ENCODE assay signal across 9 mouse cellular contexts in the genomic region with DNA sequence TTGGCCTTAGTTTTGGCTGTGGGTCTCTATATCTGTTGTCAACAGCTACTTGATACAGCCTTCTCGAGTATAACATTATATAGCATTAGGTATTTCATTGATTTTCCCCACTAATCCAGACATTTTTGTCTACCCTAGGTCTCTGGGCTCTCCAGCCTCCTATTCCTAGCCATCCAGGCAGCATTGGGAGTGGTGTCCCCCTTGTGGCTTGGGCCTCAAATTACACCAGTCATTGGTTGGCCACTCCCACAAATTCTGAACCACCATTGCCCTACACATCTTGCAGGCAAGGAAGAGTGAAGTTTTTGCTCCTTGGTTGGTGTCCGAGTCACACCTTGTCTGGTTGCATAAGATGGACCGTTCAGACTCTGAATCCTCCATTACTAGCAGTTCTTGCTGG. TPM values are rescaled to one million over a fixed set of nuclear protein-coding genes. Genes with fewer than 3 reads are reported as not detected.
DNase-seq lines count a peak whose midpoint lies in the region; ATAC-seq and TF ChIP-seq lines count a peak whose summit lies in the region.
"Had no signal": no experiment of that assay in that cellular context is flagged by ENCODE, and none has a peak within 500 bp of the region (broad histone marks: within the 10 kb centered on the region; RNA-seq: fewer than 3 reads in every experiment).

No protein-coding gene starts in this region.

- peak; percentile 73 for TF ChIP-seq CTCF in layer of hippocampus, adult 2 months (conservative IDR thresholded peaks at IDR 0.05)

- no peak overlapping the region for H3K9ac ChIP-seq in neural tube, embryonic 11.5 days (ENCODE audit: low read length)

- H3K36me3 ChIP-seq in neural tube, embryonic 11.5 days (ENCODE audit: control insufficient read depth, insufficient read depth, low read length) = no peaks in the 10 kb centered on the region

- no peak for DNase-seq in layer of hippocampus, adult 2 months (ENCODE audit: low spot score in 2 of 2)
- DNase-seq in layer of hippocampus, adult 18-20 months (ENCODE audit: low spot score in 2 of 2) = no peak
- DNase-seq in MN1 (ENCODE audit: low spot score) = peak; percentile 50
- DNase-seq in c-Kit-positive CD71-positive TER-119-positive erythroid progenitor cells, embryonic 14.5 days (ENCODE audit: low spot score) = peak; percentile 50
- peak; percentile 19 for DNase-seq in kidney, postnatal 14 days
- peak; percentile 26 for DNase-seq in neural tube, embryonic 11.5 days (ENCODE audit: low spot score)
- no peak for DNase-seq in right cerebral cortex, adult 2 months (ENCODE audit: low spot score in 2 of 2)
- no peak for DNase-seq in T-cell, adult 2 months (ENCODE audit: low spot score)

- no peak overlapping the region for H3K27ac ChIP-seq in layer of hippocampus, adult 2 months
- H3K27ac ChIP-seq in neural tube, embryonic 11.5 days (ENCODE audit: low read depth, low read length) = no peak overlapping the region

- WGBS in neural tube, embryonic 11.5 days = 76% methylated on average over 3 of the region's 3 CpGs

- H3K27me3 ChIP-seq in neural tube, embryonic 11.5 days (ENCODE audit: control insufficient read depth, insufficient read depth, low read length) = no peaks in the 10 kb centered on the region

- no peak for ATAC-seq in neural tube, embryonic 11.5 days (ENCODE audit: insufficient read depth, low FRiP score, low TSS enrichment)

- no peak overlapping the region for H3K4me2 ChIP-seq in neural tube, embryonic 11.5 days (ENCODE audit: low read depth)

- no peaks in the 10 kb centered on the region for H3K9me3 ChIP-seq in neural tube, embryonic 11.5 days (ENCODE audit: control insufficient read depth, low read length)

- no peak overlapping the region for H3K4me3 ChIP-seq in layer of hippocampus, adult 2 months
- no peak overlapping the region for H3K4me3 ChIP-seq in neural tube, embryonic 11.5 days (ENCODE audit: low read depth, low read length)
- H3K4me3 ChIP-seq: erythroblast, embryonic 14.5 days had no signal

- H3K4me1 ChIP-seq in neural tube, embryonic 11.5 days (ENCODE audit: control insufficient read depth, insufficient read depth, low read length) = no peaks in the 10 kb centered on the region

RNA-seq across cellular contexts. Expression of a gene that starts 33.3 kb away (rescaled TPM):
- 10 to 100 TPM; 36.7 to 44.6 TPM for total RNA-seq in layer of hippocampus, adult 2 months (2021)
- 10 to 100 TPM; 41.8 to 44.5 TPM for total RNA-seq in layer of hippocampus, adult 18-20 months (2021)
- 57.0 and 62.7 TPM in 2 replicates for polyA plus RNA-seq in neural tube, embryonic 11.5 days (2014; fragmentation: Nextera tagmentation; extraction: Ambion mirVana)

Comparison
In these comparisons a context has a peak if more than half of its experiments do, and no peak if none do; other contexts are left out.
1. DNase-seq: peak in MN1 (single experiment), c-Kit-positive CD71-positive TER-119-positive erythroid progenitor cells, embryonic 14.5 days (single experiment), kidney, postnatal 14 days (single experiment) and neural tube, embryonic 11.5 days (single experiment); none in layer of hippocampus, adult 2 months (0 of 2), layer of hippocampus, adult 18-20 months (0 of 2), right cerebral cortex, adult 2 months (0 of 2) and T-cell, adult 2 months (single experiment).